Mouse (Mus musculus) forebrain, embryonic 15.5 days (tissue): ENCODE data around the gene Slc10a7. TPM values are rescaled to one million over a fixed set of nuclear protein-coding genes. Genes with fewer than 3 reads are reported as not detected.

ENCODE experiments used
- ATAC-seq: fragments of 200-750 bp; cut with Nextera tagmentation; replicated peaks from 2 replicates; pipeline ENCODE4 v1.8.0; 2017; ENCODE audit warnings: mild to moderate bottlenecking, moderate TSS enrichment, moderate library complexity
- H3K27ac ChIP-seq: fragments of 300-500 bp; sonication (generic); replicated peaks from 2 replicates; pipeline ENCODE4 v1.5.1; 2015; ENCODE audit warnings: mild to moderate bottlenecking, inconsistent platforms
- H3K27me3 ChIP-seq: fragments of 300-500 bp; sonication (generic); 2 replicates; pipeline ENCODE4 v1.6.1; 2015; ENCODE audit warnings: inconsistent platforms
- H3K36me3 ChIP-seq: fragments of 300-500 bp; sonication (generic); 2 replicates; pipeline ENCODE4 v1.6.1; 2015; ENCODE audit warnings: mild to moderate bottlenecking, inconsistent platforms
- H3K4me1 ChIP-seq: fragments of 300-500 bp; sonication (generic); 2 replicates; pipeline ENCODE4 v1.6.1; 2015; ENCODE audit warnings: inconsistent platforms
- H3K4me2 ChIP-seq: fragments of 300-500 bp; sonication (generic); replicated peaks from 2 replicates; pipeline ENCODE4 v1.6.1; 2015; ENCODE audit warnings: mild to moderate bottlenecking, inconsistent platforms
- H3K4me3 ChIP-seq: fragments of 300-500 bp; sonication (generic); 2 replicates; pipeline ENCODE4 v1.5.1; 2015; ENCODE audit warnings: mild to moderate bottlenecking, inconsistent platforms
- H3K9ac ChIP-seq: fragments of 300-500 bp; sonication (generic); replicated peaks from 2 replicates; pipeline ENCODE4 v1.6.1; 2015; ENCODE audit warnings: mild to moderate bottlenecking, inconsistent platforms
- H3K9me3 ChIP-seq: fragments of 300-500 bp; sonication (generic); 2 replicates; pipeline ENCODE4 v1.6.1; 2016; ENCODE audit warnings: inconsistent platforms
- WGBS: fragments of 180-500 bp; shearing (Covaris S2); methylation state at CpG from one replicate; pipeline ENCODE4 v1.1.7; 2015; ENCODE audit warnings: mixed read lengths; 5-methylcytosine and 5-hydroxymethylcytosine counted together
- polyA plus RNA-seq: library from polyadenylated mRNA; unstranded; fragments of >200 nt; fragmentation: Nextera tagmentation; extraction: Ambion mirVana; gene quantifications from 2 replicates; pipeline ENCODE4 v1.2.1, GENCODE M21; 2015

The Slc10a7 gene
- polyA plus RNA-seq, 1 experiment from 2014 or later, result 8.9 TPM

GRCm38 (mm10) chr8:78655351-78656045 is 146.4 kb downstream of the Slc10a7 start:
- H3K9ac ChIP-seq, result no peak overlapping the region
- H3K4me1 ChIP-seq, result no peaks in the 10 kb centered on the region
- no peak overlapping the region for H3K27ac ChIP-seq
- no peaks in the 10 kb centered on the region for H3K36me3 ChIP-seq
- 30% methylated on average over 1 of the region's 1 CpGs for WGBS
- H3K27me3 ChIP-seq, result no peaks in the 10 kb centered on the region
- ATAC-seq, result no peak
- H3K4me3 ChIP-seq, result no peak overlapping the region
- no peaks in the 10 kb centered on the region for H3K9me3 ChIP-seq
- H3K4me2 ChIP-seq, result no peak overlapping the region

- WGBS, result 83% methylated on average over 10 of the region's 10 CpGs
- no peak for ATAC-seq
Observed at GRCm38 (mm10) chr8:78656700-78657370, 147.7 kb downstream of the Slc10a7 start.

GRCm38 (mm10) chr8:78658172-78658571 is 149.0 kb downstream of the Slc10a7 start:
- no peak overlapping the region for H3K4me3 ChIP-seq
- WGBS, result 78% methylated on average over 5 of the region's 5 CpGs
- H3K36me3 ChIP-seq, result no peaks in the 10 kb centered on the region
- H3K27ac ChIP-seq, result no peak overlapping the region
- H3K4me2 ChIP-seq, result no peak overlapping the region
- no peak overlapping the region for H3K9ac ChIP-seq
- no peaks in the 10 kb centered on the region for H3K9me3 ChIP-seq
- no peaks in the 10 kb centered on the region for H3K4me1 ChIP-seq
- H3K27me3 ChIP-seq, result no peaks in the 10 kb centered on the region
- no peak for ATAC-seq

More at GRCm38 (mm10) chr8:78656700-78657370, 147.7 kb downstream of the Slc10a7 start:
- no peaks in the 10 kb centered on the region for H3K36me3 ChIP-seq
- H3K9me3 ChIP-seq, result no peaks in the 10 kb centered on the region
- no peak overlapping the region for H3K9ac ChIP-seq
- H3K27ac ChIP-seq, result no peak overlapping the region
- no peaks in the 10 kb centered on the region for H3K4me1 ChIP-seq
- no peak overlapping the region for H3K4me2 ChIP-seq
- no peaks in the 10 kb centered on the region for H3K27me3 ChIP-seq
- H3K4me3 ChIP-seq, result no peak overlapping the region

- Histone ChIP-seq H3K4me2 (no peak overlapping the region), H3K27ac (no peak overlapping the region), H3K9ac (no peak overlapping the region), H3K36me3 (no peaks in the 10 kb centered on the region), H3K4me3 (no peak overlapping the region), H3K4me1 (no peaks in the 10 kb centered on the region), H3K9me3 (no peaks in the 10 kb centered on the region), H3K27me3 (no peaks in the 10 kb centered on the region)
- ATAC-seq, result no peak
- 94% methylated on average over 3 of the region's 3 CpGs for WGBS
Observed at GRCm38 (mm10) chr8:78659617-78660187, 150.6 kb downstream of the Slc10a7 start.

GRCm38 (mm10) chr8:78664306-78664940 is 155.3 kb downstream of the Slc10a7 start:
- H3K9me3 ChIP-seq, result no peaks in the 10 kb centered on the region
- ATAC-seq, result no peak
- no peak overlapping the region for H3K4me2 ChIP-seq
- H3K9ac ChIP-seq, result no peak overlapping the region
- no peaks in the 10 kb centered on the region for H3K4me1 ChIP-seq
- H3K4me3 ChIP-seq, result no peak overlapping the region
- H3K36me3 ChIP-seq, result no peaks in the 10 kb centered on the region
- H3K27me3 ChIP-seq, result no peaks in the 10 kb centered on the region
- H3K27ac ChIP-seq, result no peak overlapping the region
- 90% methylated on average over 12 of the region's 12 CpGs for WGBS

- no peak for ATAC-seq
- H3K4me1 ChIP-seq, result no peaks in the 10 kb centered on the region
- 78% methylated on average over 5 of the region's 5 CpGs for WGBS
- H3K9me3 ChIP-seq, result no peaks in the 10 kb centered on the region
- H3K27me3 ChIP-seq, result no peaks in the 10 kb centered on the region
- H3K36me3 ChIP-seq, result no peaks in the 10 kb centered on the region
- no peak overlapping the region for H3K4me2 ChIP-seq
- H3K4me3 ChIP-seq, result no peak overlapping the region
- H3K9ac ChIP-seq, result no peak overlapping the region
- H3K27ac ChIP-seq, result no peak overlapping the region
Observed at GRCm38 (mm10) chr8:78667399-78667798, 158.3 kb downstream of the Slc10a7 start.

- 94% methylated on average over 5 of the region's 5 CpGs for WGBS
- H3K9ac ChIP-seq, result no peak overlapping the region
- H3K27me3 ChIP-seq, result no peaks in the 10 kb centered on the region
- H3K36me3 ChIP-seq, result no peaks in the 10 kb centered on the region
- H3K4me2 ChIP-seq, result no peak overlapping the region
- no peak overlapping the region for H3K4me3 ChIP-seq
- H3K9me3 ChIP-seq, result no peaks in the 10 kb centered on the region
- no peaks in the 10 kb centered on the region for H3K4me1 ChIP-seq
- ATAC-seq, result no peak
- no peak overlapping the region for H3K27ac ChIP-seq
Observed at GRCm38 (mm10) chr8:78668206-78668605, 159.1 kb downstream of the Slc10a7 start.

GRCm38 (mm10) chr8:78670241-78670640 is 161.1 kb downstream of the Slc10a7 start:
- no peak for ATAC-seq
- Histone ChIP-seq H3K4me3 (no peak overlapping the region), H3K9me3 (no peaks in the 10 kb centered on the region), H3K27me3 (no peaks in the 10 kb centered on the region), H3K36me3 (no peaks in the 10 kb centered on the region), H3K4me1 (no peaks in the 10 kb centered on the region), H3K27ac (no peak overlapping the region), H3K4me2 (no peak overlapping the region), H3K9ac (no peak overlapping the region)
- 95% methylated on average over 7 of the region's 7 CpGs for WGBS

GRCm38 (mm10) chr8:78678541-78679219 is 169.5 kb downstream of the Slc10a7 start:
- 83% methylated on average over 10 of the region's 10 CpGs for WGBS

GRCm38 (mm10) chr8:78690795-78691194 is 181.6 kb downstream of the Slc10a7 start:
- H3K27me3 ChIP-seq, result no peaks in the 10 kb centered on the region
- ATAC-seq, result peak; percentile 84
- no peak overlapping the region for H3K9ac ChIP-seq
- no peaks in the 10 kb centered on the region for H3K36me3 ChIP-seq
- H3K4me3 ChIP-seq, result no peak overlapping the region
- H3K9me3 ChIP-seq, result no peaks in the 10 kb centered on the region
- no peak overlapping the region for H3K27ac ChIP-seq
- no peak overlapping the region for H3K4me2 ChIP-seq
- 56% methylated on average over 10 of the region's 10 CpGs for WGBS
- H3K4me1 ChIP-seq, result no peaks in the 10 kb centered on the region

More at GRCm38 (mm10) chr8:78678541-78679219, 169.5 kb downstream of the Slc10a7 start:
- no peak overlapping the region for H3K27ac ChIP-seq
- H3K27me3 ChIP-seq, result no peaks in the 10 kb centered on the region
- H3K9me3 ChIP-seq, result no peaks in the 10 kb centered on the region
- H3K4me2 ChIP-seq, result no peak overlapping the region
- H3K9ac ChIP-seq, result no peak overlapping the region
- H3K36me3 ChIP-seq, result no peaks in the 10 kb centered on the region
- no peaks in the 10 kb centered on the region for H3K4me1 ChIP-seq
- no peak for ATAC-seq
- no peak overlapping the region for H3K4me3 ChIP-seq

GRCm38 (mm10) chr8:78698331-78698741 is 189.2 kb downstream of the Slc10a7 start:
- no peak for ATAC-seq
- Histone ChIP-seq H3K4me2 (no peak overlapping the region), H3K27ac (no peak overlapping the region), H3K9me3 (no peaks in the 10 kb centered on the region), H3K4me3 (no peak overlapping the region), H3K4me1 (peaks cover 6% of the 10 kb centered on the region), H3K27me3 (no peaks in the 10 kb centered on the region), H3K9ac (no peak overlapping the region), H3K36me3 (no peaks in the 10 kb centered on the region)
- WGBS, result 91% methylated on average over 14 of the region's 14 CpGs
